Mouse (Mus musculus) E14TG2a.4 (cell line): Measurements from ENCODE around the gene Samsn1.

Experiments used
- CTCF ChIP-seq: conservative IDR thresholded peaks from 2 replicates; pipeline ENCODE4 v1.5.1; 2014; ENCODE audit warnings: low read length
- NANOG ChIP-seq: IDR thresholded peaks from 2 replicates; pipeline ENCODE4 v1.6.1; 2014; ENCODE audit warnings: borderline replicate concordance, low read length, mixed read lengths
- POU5F1 ChIP-seq: IDR thresholded peaks from 2 replicates; pipeline ENCODE4 v1.6.1; 2014; ENCODE audit warnings: low read length, borderline replicate concordance

- TF ChIP-seq CTCF = no peak
- no peak for TF ChIP-seq NANOG
- TF ChIP-seq POU5F1 = no peak
These were observed 38.2 kb downstream of the Samsn1 start for GRCm38 (mm10) chr16:75983831-75984230.
